Mouse (Mus musculus) limb, embryonic 12.5 days (tissue): ENCODE measurements around the gene Ap1s3. TPM values are rescaled to one million over a fixed set of nuclear protein-coding genes. Genes with fewer than 3 reads are reported as not detected.

Experiments used
- ATAC-seq: fragments of 200-750 bp; cut with Nextera tagmentation; 2 replicates; pipeline ENCODE4 v1.8.0; 2017; ENCODE audit warnings: low read depth, moderate TSS enrichment; ENCODE audit not compliant: insufficient number of reproducible peaks, insufficient read depth, low FRiP score, low TSS enrichment
- H3K27ac ChIP-seq: fragments of 300-500 bp; sonication (generic); 2 replicates; pipeline ENCODE4 v1.5.1; 2016; ENCODE audit warnings: mild to moderate bottlenecking, moderate library complexity
- H3K27me3 ChIP-seq: fragments of 300-500 bp; sonication (generic); 2 replicates; pipeline ENCODE4 v1.6.1; 2016; ENCODE audit warnings: mild to moderate bottlenecking, moderate library complexity
- H3K36me3 ChIP-seq: fragments of 300-500 bp; sonication (generic); 2 replicates; pipeline ENCODE4 v1.6.1; 2016; ENCODE audit warnings: mild to moderate bottlenecking, moderate library complexity
- H3K4me1 ChIP-seq: fragments of 300-500 bp; sonication (generic); replicated peaks from 2 replicates; pipeline ENCODE4 v1.6.1; 2016
- H3K4me2 ChIP-seq: fragments of 300-500 bp; sonication (generic); 2 replicates; pipeline ENCODE4 v1.6.1; 2016; ENCODE audit warnings: mild to moderate bottlenecking, moderate library complexity
- H3K4me3 ChIP-seq: fragments of 300-500 bp; sonication (generic); replicated peaks from 2 replicates; pipeline ENCODE4 v1.5.1; 2016; ENCODE audit warnings: mild to moderate bottlenecking
- H3K9ac ChIP-seq: fragments of 300-500 bp; sonication (generic); replicated peaks from 2 replicates; pipeline ENCODE4 v1.6.1; 2016; ENCODE audit warnings: mild to moderate bottlenecking, moderate library complexity
- H3K9me3 ChIP-seq: fragments of 300-500 bp; sonication (generic); 2 replicates; pipeline ENCODE4 v1.6.1; 2016; ENCODE audit warnings: mild to moderate bottlenecking, moderate library complexity
- WGBS: fragments of 180-500 bp; shearing (Covaris S2); methylation state at CpG from one replicate; pipeline ENCODE4 v1.1.7; 2016; 5-methylcytosine and 5-hydroxymethylcytosine counted together
- polyA plus RNA-seq: library from polyadenylated mRNA; unstranded; fragments of >200 nt; fragmentation: Nextera tagmentation; extraction: Ambion mirVana; gene quantifications from 2 replicates; pipeline ENCODE4 v1.2.1, GENCODE M21; 2016

Ap1s3 gene
- polyA plus RNA-seq, result 0.37 and 0.73 TPM in 2 replicates

DNA sequence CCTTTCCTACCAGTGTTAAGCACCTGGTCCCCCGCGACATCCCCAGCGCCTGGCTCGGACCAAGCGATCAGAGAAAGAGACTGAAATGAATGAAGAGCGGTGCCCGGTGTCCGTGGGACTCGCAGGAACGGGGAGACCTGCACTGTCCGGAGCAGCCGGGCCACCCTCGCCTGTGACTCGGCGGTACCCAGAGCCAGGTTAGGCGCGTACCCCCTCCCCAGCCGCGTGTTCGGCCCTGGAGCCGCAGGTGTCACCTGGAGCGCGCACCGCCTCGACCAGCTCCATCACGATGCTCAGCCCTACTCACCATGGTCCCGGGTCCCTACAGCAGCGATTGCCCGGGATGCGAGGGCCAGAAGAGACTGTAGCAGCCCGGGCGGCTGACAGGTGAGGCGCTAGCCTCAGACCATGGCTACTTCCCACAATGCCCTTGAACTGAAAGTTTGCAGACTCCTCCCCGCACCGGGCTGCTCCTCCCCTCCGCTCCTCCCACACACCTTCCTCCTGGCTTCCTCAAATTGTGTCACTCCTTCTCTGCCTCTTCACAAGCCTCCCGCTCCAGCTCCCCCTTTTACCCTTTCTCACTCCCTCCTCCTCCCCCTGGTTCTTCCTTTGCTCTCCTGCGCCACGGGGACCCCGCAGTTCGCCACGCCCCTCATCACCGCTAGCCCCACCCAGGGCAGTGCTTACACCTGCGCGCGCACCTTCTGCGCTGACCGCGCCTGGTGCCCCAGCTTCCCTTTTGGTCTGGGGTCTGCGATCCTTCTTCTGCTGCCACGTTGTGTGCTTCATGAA is at the start of gene Ap1s3:
Gene Ap1s3 (minus strand): TSS at position 430 of the 795 bp plus-strand sequence.
- H3K36me3 ChIP-seq, result no peaks in the 10 kb centered on the region
- peak within 1 kb of the TSS; percentile 57 for H3K9ac ChIP-seq
- peak; percentile 93 for ATAC-seq
- no peaks in the 10 kb centered on the region for H3K9me3 ChIP-seq
- H3K27ac ChIP-seq, result no peak within 1 kb of the TSS
- H3K4me2 ChIP-seq, result peak within 1 kb of the TSS; percentile 88
- under 1% methylated on average over 51 of the region's 51 CpGs for WGBS
- H3K4me3 ChIP-seq, result peak within 1 kb of the TSS; percentile 62
- peaks cover 8% of the 10 kb centered on the region; the same call in 1 of the 2 replicates for H3K4me1 ChIP-seq
- peaks cover 20% of the 10 kb centered on the region for H3K27me3 ChIP-seq

DNA sequence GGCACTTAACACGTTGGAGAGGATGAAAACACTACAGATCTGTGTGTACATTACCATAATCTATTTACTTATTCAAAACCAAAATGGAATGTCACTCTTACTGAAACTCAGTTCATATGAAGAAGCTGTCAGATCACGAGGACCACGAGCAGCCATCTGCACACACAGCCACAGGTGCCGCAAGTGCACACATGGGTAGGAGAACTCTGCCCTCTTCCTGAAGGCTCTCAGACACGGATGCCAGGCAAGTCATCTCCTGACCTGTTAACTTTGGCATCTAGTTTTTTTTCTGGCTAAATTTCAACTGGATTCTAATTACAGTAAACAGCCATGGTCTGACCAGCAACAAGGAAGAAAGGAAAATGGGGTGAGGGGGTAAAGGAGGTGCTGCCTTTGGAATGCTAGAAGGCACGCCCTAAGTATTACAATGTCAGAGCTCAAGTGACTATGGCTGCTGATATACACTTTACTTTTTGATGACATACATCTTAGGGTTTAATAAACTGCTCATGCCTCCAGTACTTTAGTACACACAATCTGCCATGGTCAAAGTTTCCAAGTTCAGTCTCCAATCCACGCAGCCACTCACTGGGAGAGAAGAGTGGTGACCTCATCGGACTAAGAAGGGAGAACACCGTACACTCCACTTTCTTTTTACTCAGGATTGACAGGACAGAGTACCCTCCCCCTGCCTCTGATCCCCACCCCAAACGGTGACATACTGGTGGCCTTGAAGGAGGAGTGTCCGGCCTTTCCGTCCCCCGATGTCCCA is 42.6 kb upstream of the Ap1s3 start:
- Histone ChIP-seq H3K27ac (no peak overlapping the region), H3K36me3 (peaks cover 22% of the 10 kb centered on the region; the same call in 1 of the 2 replicates), H3K9me3 (no peaks in the 10 kb centered on the region), H3K4me3 (no peak overlapping the region), H3K27me3 (no peaks in the 10 kb centered on the region), H3K9ac (no peak overlapping the region), H3K4me1 (no peaks in the 10 kb centered on the region), H3K4me2 (no peak overlapping the region)
- no peak for ATAC-seq
- 89% methylated on average over 13 of the region's 13 CpGs for WGBS

DNA sequence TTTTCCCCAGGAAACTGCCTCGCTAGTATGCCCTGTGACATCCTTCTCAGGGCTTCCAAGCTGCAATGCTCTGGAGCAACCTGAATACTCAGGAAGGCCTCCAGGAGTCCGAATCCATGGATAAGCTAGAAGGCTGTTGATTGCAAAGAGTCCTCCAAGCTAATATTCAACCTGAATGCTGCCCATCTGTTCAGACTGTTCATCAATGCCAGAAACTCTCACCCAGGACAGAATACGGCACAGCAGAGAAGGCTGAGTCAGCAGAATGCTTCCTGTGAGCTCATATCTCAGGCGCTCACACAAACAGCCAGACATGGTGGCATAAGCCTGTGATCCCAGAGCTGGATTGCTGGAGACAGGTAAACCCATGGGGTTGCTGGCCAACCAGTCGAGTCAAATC is 41.3 kb upstream of the Ap1s3 start:
- H3K4me3 ChIP-seq, result no peak overlapping the region
- H3K27ac ChIP-seq, result no peak overlapping the region
- peaks cover 23% of the 10 kb centered on the region; the same call in 1 of the 2 replicates for H3K36me3 ChIP-seq
- H3K4me1 ChIP-seq, result no peaks in the 10 kb centered on the region
- no peak overlapping the region for H3K9ac ChIP-seq
- H3K9me3 ChIP-seq, result no peaks in the 10 kb centered on the region
- H3K27me3 ChIP-seq, result no peaks in the 10 kb centered on the region
- 83% methylated on average over 5 of the region's 5 CpGs for WGBS
- no peak for ATAC-seq
- H3K4me2 ChIP-seq, result no peak overlapping the region

DNA sequence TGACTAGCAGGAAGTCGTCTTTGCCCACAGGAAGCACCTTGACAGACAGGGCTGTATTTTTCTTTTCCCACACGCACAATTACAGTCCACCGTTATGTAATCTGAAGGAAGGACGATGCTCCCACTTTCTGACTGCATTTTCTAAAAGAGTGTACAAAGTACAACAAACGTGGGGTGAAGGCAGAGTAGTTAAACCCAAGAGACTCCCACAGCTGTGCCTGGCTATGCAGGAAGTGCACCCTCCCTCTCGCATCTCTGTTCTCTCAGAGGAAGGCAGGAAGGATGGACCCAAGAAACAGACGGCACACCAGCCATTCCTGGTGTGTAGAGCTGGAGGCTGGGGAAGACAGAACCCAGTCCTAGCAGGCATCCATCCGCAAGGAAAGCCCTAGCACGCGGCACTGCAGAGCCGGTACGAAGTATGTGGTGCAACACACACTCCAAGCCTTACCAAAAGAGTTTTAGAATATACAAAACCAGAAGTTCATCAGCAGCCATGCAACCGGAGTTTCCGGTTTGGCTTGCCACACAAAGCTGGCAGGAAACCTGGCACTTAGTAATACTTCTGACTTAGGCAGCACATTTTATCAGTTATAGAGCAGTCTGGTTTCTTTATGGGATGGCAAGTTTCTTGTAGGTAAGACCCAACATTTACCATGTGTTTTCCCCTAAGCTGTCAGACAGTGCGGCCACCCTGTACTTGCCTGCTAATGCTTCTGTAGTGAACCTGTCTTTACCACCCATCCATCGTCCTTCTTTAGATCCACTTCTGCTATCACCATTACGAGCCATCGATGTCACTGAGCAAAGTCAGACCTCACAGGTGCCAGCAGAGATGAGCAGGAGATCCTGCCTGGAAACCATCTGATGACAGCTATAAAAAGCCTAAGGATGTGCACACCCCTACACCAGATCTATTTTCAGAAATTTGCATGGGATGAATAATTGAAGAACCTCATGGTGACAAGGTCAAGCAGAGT is 39.7 kb upstream of the Ap1s3 start:
- Histone ChIP-seq H3K36me3 (peaks cover 33% of the 10 kb centered on the region; the same call in 1 of the 2 replicates), H3K4me2 (no peak overlapping the region), H3K4me3 (no peak overlapping the region), H3K27me3 (no peaks in the 10 kb centered on the region), H3K27ac (0 out of 2 replicates have a peak overlapping the region, but pooled peaks have one; percentile 31), H3K4me1 (no peaks in the 10 kb centered on the region), H3K9ac (no peak overlapping the region), H3K9me3 (no peaks in the 10 kb centered on the region)
- ATAC-seq, result no peak
- 82% methylated on average over 18 of the region's 18 CpGs for WGBS

DNA sequence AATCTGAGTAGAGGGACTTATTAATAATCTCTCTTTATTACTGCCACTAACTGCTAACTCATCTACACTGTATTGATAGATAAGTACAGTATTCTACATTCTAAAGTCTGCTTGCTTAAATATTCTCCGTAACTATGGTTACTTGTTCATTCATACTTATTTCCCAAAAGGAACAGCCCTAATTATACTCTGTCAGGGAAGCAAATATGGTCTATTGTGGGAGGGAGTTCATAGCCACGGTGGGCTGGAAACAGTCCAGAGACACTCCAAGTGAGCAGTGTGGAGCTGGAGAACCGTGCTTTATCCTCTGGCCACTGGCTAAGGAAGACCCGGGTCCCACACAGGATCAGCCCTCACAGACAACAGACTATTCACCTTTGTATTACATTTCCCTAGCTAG is 38.9 kb upstream of the Ap1s3 start:
- H3K36me3 ChIP-seq, result peaks cover 34% of the 10 kb centered on the region; the same call in 1 of the 2 replicates
- no peaks in the 10 kb centered on the region for H3K9me3 ChIP-seq
- no peak overlapping the region for H3K4me3 ChIP-seq
- 0 out of 2 replicates have a peak overlapping the region, but pooled peaks have one; percentile 31 for H3K27ac ChIP-seq
- no peaks in the 10 kb centered on the region for H3K27me3 ChIP-seq
- ATAC-seq, result no peak
- H3K9ac ChIP-seq, result no peak overlapping the region
- no peak overlapping the region for H3K4me2 ChIP-seq
- H3K4me1 ChIP-seq, result no peaks in the 10 kb centered on the region
- 85% methylated on average over 4 of the region's 4 CpGs for WGBS

DNA sequence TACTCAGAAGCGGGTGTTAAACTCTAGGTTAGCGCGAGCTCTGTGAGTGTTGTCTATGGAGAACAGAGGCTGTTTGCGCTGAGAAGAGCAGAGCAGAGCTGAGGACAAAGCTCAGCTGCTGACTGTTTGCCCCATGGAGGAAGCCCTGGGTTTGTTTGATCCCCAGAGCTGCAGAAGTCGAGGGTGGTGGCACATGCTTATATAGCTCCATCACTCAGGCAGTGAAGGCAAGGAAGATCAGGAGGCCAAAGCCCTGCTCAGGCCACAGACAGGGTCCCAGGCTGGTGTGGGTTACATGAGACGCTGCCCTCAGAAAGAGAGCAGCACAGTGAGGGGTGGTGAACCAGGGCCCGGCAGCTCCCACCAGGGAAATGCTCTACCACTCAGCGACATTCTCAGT is 38.4 kb upstream of the Ap1s3 start:
- H3K4me2 ChIP-seq, result no peak overlapping the region
- WGBS, result 84% methylated on average over 8 of the region's 8 CpGs

DNA sequence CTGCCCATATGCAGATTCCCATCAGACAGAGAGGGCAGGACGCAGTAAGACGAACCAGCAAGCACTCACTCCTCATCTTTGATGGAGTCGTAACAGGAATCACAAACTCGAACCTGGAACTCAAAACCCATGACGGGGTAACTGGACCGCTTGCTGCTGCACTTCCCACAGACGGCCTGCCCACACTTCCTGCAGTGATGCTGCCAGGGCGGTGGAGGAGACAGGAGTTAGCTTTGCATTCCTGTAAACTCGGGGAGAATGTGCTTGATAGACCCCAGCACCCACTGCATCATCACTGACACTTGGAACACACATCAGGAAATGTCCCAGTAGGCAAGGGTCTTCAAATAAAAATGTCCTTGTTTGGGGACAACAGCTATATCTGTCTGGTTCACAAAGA is 35.6 kb upstream of the Ap1s3 start:
- no peak overlapping the region for H3K9ac ChIP-seq
- no peak overlapping the region for H3K27ac ChIP-seq
- 82% methylated on average over 9 of the region's 9 CpGs for WGBS
- no peak for ATAC-seq
- H3K27me3 ChIP-seq, result no peaks in the 10 kb centered on the region
- peaks cover 32% of the 10 kb centered on the region; the same call in 1 of the 2 replicates for H3K36me3 ChIP-seq
- no peak overlapping the region for H3K4me3 ChIP-seq
- no peaks in the 10 kb centered on the region for H3K9me3 ChIP-seq
- no peaks in the 10 kb centered on the region for H3K4me1 ChIP-seq
- H3K4me2 ChIP-seq, result no peak overlapping the region

More for the DNA sequence above, 38.4 kb upstream of the Ap1s3 start:
- ATAC-seq, result no peak
- Histone ChIP-seq H3K4me1 (no peaks in the 10 kb centered on the region), H3K9me3 (no peaks in the 10 kb centered on the region), H3K9ac (no peak overlapping the region), H3K27me3 (no peaks in the 10 kb centered on the region), H3K4me3 (no peak overlapping the region), H3K36me3 (peaks cover 34% of the 10 kb centered on the region; the same call in 1 of the 2 replicates), H3K27ac (no peak overlapping the region)

DNA sequence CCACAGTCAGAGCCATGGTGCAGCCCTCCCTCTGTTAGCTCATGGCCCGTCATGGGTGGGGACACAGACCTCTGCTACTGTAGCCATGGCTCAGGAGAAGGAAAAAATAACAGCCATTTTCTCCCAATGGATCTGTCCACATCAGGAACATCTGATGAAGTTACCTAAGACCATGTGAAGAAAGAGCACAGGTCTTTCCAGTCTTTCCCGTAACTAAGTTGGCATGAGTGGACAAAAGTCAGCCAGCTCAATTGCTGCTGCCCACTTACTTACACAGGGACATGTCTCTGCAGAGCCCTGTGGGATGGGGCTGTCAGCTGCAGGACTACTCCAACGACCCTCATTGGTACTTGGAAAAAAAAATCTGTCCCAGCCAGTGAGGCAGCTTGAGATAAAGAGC is 34.9 kb upstream of the Ap1s3 start:
- Histone ChIP-seq H3K4me2 (no peak overlapping the region), H3K9me3 (no peaks in the 10 kb centered on the region), H3K9ac (no peak overlapping the region), H3K27ac (no peak overlapping the region), H3K27me3 (no peaks in the 10 kb centered on the region), H3K4me1 (no peaks in the 10 kb centered on the region), H3K36me3 (peaks cover 30% of the 10 kb centered on the region; the same call in 1 of the 2 replicates), H3K4me3 (no peak overlapping the region)
- 82% methylated on average over 3 of the region's 3 CpGs for WGBS
- ATAC-seq, result no peak

DNA sequence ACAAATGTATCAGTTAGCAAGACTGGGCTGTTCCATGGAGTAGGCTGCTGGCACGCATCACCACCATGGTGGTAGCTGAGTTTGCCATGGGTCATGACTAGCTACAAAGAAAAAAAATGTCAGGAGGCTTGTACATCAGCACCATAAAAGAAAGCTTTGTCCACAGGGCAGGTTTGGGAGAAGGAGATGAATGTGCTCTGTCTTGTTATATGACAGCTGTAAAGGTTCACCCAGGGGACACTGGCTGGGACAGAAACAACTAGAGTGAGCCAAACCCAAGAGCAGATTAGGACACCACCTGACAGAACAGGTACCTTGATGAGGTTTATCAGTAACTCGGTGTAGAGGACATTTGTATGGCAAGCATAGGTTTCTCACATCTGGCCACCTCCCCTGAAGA is 32.9 kb upstream of the Ap1s3 start:
- Histone ChIP-seq H3K27me3 (no peaks in the 10 kb centered on the region), H3K4me1 (no peaks in the 10 kb centered on the region), H3K9me3 (no peaks in the 10 kb centered on the region), H3K4me3 (no peak overlapping the region), H3K9ac (no peak overlapping the region), H3K27ac (no peak overlapping the region), H3K4me2 (no peak overlapping the region), H3K36me3 (peaks cover 27% of the 10 kb centered on the region; the same call in 1 of the 2 replicates)
- 93% methylated on average over 2 of the region's 2 CpGs for WGBS
- no peak for ATAC-seq

DNA sequence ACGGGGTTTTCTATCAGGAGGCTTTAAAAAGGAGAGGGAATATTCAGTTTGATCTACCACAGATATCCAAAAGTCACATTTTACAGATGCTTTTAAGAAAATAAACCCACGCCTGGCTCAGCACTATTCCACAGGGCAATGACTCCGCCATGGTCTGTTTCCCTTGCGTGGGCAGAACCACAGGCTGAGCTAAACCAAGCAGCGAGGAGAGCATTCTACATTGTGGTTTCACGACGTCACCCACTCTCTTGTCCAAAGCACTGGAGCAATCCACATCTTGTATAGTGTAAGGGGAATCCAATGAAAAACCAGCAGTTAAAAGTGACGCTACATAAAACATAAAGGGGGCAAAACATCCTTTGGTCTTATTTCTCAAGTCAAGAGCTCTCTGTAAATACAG is 31.7 kb upstream of the Ap1s3 start:
- no peak for ATAC-seq
- Histone ChIP-seq H3K9ac (no peak overlapping the region), H3K9me3 (no peaks in the 10 kb centered on the region), H3K4me3 (no peak overlapping the region), H3K4me2 (no peak overlapping the region), H3K4me1 (no peaks in the 10 kb centered on the region), H3K27me3 (no peaks in the 10 kb centered on the region), H3K27ac (no peak overlapping the region), H3K36me3 (peaks cover 22% of the 10 kb centered on the region; the same call in 1 of the 2 replicates)
- 91% methylated on average over 8 of the region's 8 CpGs for WGBS
